Mouse (Mus musculus) E14TG2a.4 (cell line): ENCODE measurements around the gene Bsg.

Source experiments
- CTCF ChIP-seq: conservative IDR thresholded peaks from 2 replicates; pipeline ENCODE4 v1.5.1; 2014; ENCODE audit warnings: low read length
- NANOG ChIP-seq: IDR thresholded peaks from 2 replicates; pipeline ENCODE4 v1.6.1; 2014; ENCODE audit warnings: borderline replicate concordance, low read length, mixed read lengths
- POU5F1 ChIP-seq: IDR thresholded peaks from 2 replicates; pipeline ENCODE4 v1.6.1; 2014; ENCODE audit warnings: low read length, borderline replicate concordance

GRCm38 (mm10) chr10:79723047-79723446, 18.8 kb downstream of the Bsg start:
- TF ChIP-seq CTCF (no peak), NANOG (no peak), POU5F1 (no peak)
